Comparison of ENCODE assay signal across 1 mouse cellular context in genomic region chr11:74771234-74771633, GRCm38 (mm10).
TF ChIP-seq lines count a peak whose summit lies in the region.

No protein-coding gene starts in this region.

TF ChIP-seq in MEL, 35 proteins besides CTCF, POLR2A, EP300 and RAD21 (continued from another document):
- TF ChIP-seq UBTF (IDR thresholded peaks at IDR 0.05; ENCODE audit: borderline replicate concordance, insufficient read depth, low read depth, low read length) (0 out of 2 replicates have a peak, but pooled peaks have one; percentile 7), ZKSCAN1 (IDR thresholded peaks at IDR 0.05; ENCODE audit: low read depth, low read length) (no peak), ZC3H11A (IDR thresholded peaks at IDR 0.05; ENCODE audit: low read depth, low read length) (no peak), MYB (IDR thresholded peaks at IDR 0.05; ENCODE audit: low read depth, low read length) (no peak), USF1 (IDR thresholded peaks at IDR 0.05; ENCODE audit: low read depth, low read length) (peak; percentile 43; the same call in 1 of the 2 replicates), SMC3 (IDR thresholded peaks at IDR 0.05; ENCODE audit: low read depth, low read length) (no peak), HCFC1 (IDR thresholded peaks at IDR 0.05; ENCODE audit: low read depth, low read length) (peak; percentile 59), BHLHE40 (IDR thresholded peaks at IDR 0.05; ENCODE audit: borderline replicate concordance, low read depth, low read length) (peak; percentile 84), MEF2A (IDR thresholded peaks at IDR 0.05; ENCODE audit: extremely low read depth, insufficient replicate concordance, low read depth, low read length, poor library complexity, severe bottlenecking) (no peak), MYC (IDR thresholded peaks at IDR 0.05; ENCODE audit: low read depth, low read length) (no peak; the same call in 1 of the 2 replicates), RCOR1 (IDR thresholded peaks at IDR 0.05; ENCODE audit: low read depth, low read length) (no peak)
